Mouse (Mus musculus) spleen, embryonic (tissue): ENCODE measurements at regions not wholly inside any gene's neighbourhood (a gene's known extent, or its start where the extent isn't known, plus 50 kb on each side); places are given as distances from the start of the nearest gene placed in this dataset.
"Not testable (repeated sequence)": the region's sequence is repeated elsewhere in the genome, so short reads cannot be mapped to it uniquely, and the experiment has no call there.

Experiments used
- CTCF ChIA-PET: fragments of 350-600 bp; sonication (Branson Sonifier 250); formaldehyde crosslinking; loops from one replicate; lab custom pipeline; 2022; lab: Charles Lee

DNA sequence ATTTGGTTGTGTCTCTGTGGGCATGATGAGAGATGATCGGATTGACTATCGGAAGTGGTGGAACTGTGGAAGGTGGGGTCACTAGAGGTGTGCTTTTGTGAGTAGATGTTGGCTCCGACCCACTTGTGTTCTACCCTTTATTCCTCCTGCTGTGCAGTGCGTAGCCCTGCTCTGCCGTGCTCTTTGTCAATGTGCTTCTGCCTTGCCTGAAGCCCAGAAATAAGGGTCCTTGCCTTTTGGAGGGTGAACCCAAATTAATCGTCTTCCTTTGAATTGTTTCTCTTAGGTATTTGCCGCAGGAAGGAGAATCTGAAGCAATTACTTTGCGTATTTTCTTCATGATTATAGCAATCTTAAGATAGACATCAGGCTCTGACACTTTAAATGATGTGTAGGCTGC is 421.6 kb upstream of the Zfp507 start:
- CTCF ChIA-PET: no interaction called here

DNA sequence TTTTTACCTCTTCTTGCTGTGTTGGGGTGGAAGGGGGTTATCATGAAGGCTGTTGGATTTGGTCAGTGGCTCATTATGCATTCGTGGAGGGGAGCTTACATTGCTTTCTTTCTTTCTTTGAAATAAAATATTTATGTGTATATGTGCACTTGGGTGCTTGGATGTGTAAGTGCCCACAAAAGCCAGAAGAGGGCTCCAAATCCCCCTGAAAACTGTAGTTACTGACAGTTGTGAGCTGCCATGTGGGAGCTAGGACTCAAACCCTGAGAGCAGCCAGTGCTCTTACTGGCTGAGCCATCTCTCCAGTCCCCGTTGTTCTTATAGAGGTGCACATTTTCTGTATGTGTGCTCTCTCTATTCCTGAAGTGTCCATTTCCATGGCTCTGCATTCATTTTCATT is 415.6 kb upstream of the Zfp507 start:
- CTCF ChIA-PET: no interaction called here

DNA sequence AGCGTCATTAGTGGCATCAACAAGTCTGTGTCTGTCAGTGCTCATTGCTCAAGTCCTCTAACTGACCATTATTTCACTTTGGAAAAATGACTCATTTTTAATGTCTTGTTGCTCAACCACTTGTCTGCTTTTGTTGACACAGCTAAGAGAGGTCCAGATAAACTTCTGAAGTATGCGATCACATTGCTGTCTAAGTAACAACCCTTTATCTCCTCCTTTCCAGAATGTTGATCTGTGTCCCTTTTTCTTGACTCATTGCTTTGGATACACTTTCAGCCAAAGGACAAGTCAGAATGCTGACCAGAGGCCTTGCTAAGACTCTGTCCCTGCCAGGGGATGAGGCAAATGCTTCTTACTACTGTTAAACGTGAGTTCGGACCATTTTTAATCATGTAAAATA is 407.2 kb upstream of the Zfp507 start:
- CTCF ChIA-PET: no interaction called here

DNA sequence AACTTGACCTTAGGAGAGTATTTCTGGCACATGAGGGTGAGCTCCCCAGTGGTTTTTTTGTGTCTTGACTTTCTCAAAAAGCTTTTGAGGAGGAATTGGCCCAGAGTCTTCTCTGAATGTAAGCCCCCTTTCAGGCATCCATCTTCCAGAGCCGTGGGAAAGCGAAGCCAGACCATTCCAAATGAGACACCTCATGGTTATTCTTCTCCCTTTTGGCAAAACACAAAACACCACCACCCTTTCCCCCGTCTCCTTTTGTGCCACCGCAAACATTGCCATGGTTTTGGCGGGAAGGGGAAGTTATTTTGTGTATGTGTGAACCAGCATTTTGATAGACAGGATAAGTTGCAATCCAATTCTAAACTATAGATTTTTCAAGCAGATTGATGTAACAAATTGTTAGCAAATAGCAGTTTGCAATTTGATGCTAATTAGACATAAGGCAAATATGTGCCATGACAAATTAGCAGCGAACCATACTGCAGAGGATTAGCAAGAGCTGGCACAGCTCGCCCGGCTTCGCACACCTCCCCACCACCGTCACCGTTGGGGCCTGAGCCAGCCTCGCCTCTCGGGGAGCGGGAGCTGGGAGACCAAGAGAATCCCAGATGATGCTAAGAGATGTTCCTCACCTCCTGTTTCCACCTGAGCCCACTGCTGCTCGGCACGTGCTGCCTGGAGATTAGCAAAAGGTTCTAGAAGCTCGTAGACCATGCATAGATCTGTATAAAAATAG is 404.9 kb upstream of the Zfp507 start:
- CTCF ChIA-PET: no interaction called here

GRCm38 (mm10) chr7:36198091-36198700 is 395.4 kb upstream of the Zfp507 start:
- CTCF ChIA-PET: no interaction called here

DNA sequence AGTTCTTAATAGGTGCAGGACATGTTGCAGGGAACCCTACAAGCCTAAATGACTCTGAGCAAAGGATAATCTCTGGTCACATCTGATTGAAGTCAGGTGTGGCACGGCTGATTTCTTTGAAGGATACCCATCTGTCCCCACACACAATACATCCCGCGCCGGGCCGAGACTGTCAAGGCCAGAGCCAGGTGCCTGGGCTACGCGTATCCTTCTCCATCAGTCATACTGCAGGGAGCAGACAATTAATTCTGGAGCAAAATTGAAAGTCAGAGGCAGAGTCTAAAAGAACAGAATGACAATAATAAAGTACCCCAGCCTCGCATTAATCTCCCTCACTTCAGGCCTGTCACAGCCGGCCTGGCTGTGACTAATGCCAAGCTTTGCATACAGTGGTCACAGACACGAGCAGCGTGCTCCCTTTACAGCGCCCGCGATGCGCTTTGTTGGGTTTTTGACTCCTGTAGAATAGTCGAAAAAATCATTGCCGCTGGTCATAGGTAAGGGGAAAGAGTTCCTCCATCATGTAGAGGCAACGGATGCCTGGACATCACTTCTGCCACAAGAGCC is 393.4 kb upstream of the Zfp507 start:
- CTCF ChIA-PET: no interaction called here

- CTCF ChIA-PET: no interaction called here
Measured at GRCm38 (mm10) chr7:36192645-36193044, 389.8 kb upstream of the Zfp507 start.

- CTCF ChIA-PET: no interaction called here
Measured at GRCm38 (mm10) chr7:36177947-36178346, 375.1 kb upstream of the Zfp507 start.

GRCm38 (mm10) chr7:36175296-36175695 is 372.5 kb upstream of the Zfp507 start:
- CTCF ChIA-PET: no interaction called here

GRCm38 (mm10) chr7:36172511-36172910 is 369.7 kb upstream of the Zfp507 start:
- CTCF ChIA-PET: not testable (repeated sequence)

GRCm38 (mm10) chr7:36157270-36157945 is 354.6 kb upstream of the Zfp507 start:
- CTCF ChIA-PET: no interaction called here

GRCm38 (mm10) chr7:36156595-36156994 is 353.8 kb upstream of the Zfp507 start:
- CTCF ChIA-PET: interaction anchor here (0.6 kb wide), 1 partner anchor 10 kb away, joined by 7 read pairs; no protein-coding TSS in a partner anchor

DNA sequence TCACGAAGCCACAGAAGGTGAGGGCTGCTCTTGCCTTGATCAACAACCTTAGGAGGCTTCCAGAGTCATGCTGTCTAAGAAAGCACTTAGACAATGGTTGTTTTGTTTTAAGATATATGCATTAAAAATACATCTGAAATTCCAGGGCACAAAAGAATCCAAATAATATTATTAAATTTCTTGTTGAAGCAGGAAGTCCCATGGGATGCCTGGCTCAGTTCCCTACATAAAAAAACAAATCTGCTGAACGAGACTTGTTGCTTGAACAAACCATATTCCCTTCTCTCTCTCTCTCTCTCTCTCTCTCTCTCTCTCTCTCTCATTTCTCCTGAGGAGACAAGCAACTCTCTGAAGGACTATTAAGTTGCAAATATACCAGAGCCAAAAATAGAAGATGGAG is 352.8 kb upstream of the Zfp507 start:
- CTCF ChIA-PET: no interaction called here

GRCm38 (mm10) chr7:36155159-36155558 is 352.4 kb upstream of the Zfp507 start:
- CTCF ChIA-PET: no interaction called here

DNA sequence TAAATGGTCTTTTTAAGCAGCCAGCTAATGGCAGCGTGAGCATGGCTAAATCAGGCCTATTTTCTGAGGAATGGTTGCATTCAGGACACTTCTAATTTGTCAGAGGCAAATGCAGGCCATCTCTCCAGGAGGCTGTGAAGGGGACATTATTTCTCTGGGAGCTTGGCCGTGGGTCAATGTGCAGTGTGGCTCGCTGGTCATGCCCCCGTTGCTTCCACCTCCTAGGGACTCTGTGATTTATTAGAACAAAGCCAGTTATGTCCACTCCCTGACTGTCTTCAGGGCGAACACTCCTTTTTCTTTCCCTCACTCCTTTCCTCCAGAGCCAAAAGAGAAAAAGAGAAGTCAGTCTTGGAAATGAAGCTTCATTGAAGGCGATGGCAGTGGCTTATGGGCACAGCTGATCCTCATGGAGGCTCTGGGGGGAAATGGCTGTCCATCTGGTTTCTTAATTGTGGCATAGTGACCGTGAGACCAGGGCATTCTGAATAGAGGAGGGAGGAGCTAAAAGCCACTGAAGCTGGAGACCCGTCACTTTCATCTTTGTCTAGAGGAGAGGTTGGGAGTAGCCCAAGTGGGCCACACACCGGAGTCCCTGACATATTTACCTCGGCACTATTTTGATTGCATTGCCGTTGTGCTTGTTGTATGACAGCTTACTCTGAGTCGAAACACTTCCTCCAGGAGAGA is 348.2 kb upstream of the Zfp507 start:
- CTCF ChIA-PET: no interaction called here

DNA sequence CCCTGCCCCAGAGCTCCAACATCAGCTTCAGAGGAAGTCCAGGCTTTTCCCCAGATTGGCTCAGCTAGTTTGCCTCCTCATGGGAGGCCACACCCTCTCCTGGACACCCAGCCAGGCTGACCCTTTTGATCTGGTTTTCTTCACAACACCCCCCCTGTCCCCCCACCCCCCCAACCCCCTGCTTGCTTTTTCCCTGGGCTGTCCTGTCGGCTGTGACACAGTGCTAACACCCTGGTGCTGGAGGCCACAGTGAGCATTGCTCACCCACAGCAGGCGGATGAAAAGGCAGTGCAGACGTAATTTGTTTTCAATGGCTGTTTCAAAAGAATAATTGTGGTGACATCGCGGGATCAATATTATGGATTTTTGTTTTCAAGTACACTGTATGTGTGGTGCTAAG is 333.8 kb upstream of the Zfp507 start:
- CTCF ChIA-PET: no interaction called here

GRCm38 (mm10) chr7:36134557-36134956 is 331.8 kb upstream of the Zfp507 start:
- CTCF ChIA-PET: no interaction called here

DNA sequence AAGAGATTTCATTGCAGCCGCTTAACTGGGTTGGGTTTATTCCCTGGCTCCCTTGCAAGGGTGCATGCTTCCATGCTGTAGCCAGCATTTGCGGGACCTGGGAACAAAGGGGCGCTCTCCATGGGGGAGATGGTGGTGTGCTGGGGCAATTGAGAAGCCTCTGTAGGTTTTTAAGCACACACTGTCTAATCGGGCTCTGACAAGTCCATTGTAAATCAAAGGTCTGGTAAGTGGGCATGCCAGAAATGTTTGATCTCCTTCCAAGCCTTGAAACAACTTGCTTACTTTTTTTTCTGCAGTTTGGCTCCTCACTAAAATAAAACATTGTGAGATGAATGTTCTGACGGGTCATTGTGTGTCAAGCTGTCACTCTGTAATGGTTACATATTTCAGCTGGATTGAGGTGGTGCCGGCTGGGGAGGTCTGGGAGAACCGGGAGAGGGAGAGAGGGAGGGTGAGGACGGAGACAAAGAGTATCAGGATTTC is 330.9 kb upstream of the Zfp507 start:
- CTCF ChIA-PET: no interaction called here

- CTCF ChIA-PET: no interaction called here
Measured at GRCm38 (mm10) chr7:36133026-36133425, 330.2 kb upstream of the Zfp507 start.

- CTCF ChIA-PET: no interaction called here
Measured at GRCm38 (mm10) chr7:36132569-36132968, 329.8 kb upstream of the Zfp507 start.

- CTCF ChIA-PET: no interaction called here
Measured at GRCm38 (mm10) chr7:36097054-36097453, 294.3 kb upstream of the Zfp507 start.
